Mouse (Mus musculus): ENCODE results near the gene Ankar. TPM values are rescaled to one million over a fixed set of nuclear protein-coding genes. Genes with fewer than 3 reads are reported as not detected.

The Ankar gene
- total RNA-seq (2018; cell fraction: chromatin; rRNA removed) = not detected
- total RNA-seq (2018; cell fraction: cytosol; rRNA removed) = not detected
- total RNA-seq (2018; cell fraction: nucleus; rRNA removed) = not detected
- polyA plus RNA-seq (2018) = not detected in 3 replicates

- no peaks in the 10 kb centered on the region for H3K79me2 ChIP-seq (ENCODE audit: inconsistent target)
- H3K4me3 ChIP-seq (ENCODE audit: inconsistent target) = no peak within 1 kb of the TSS
- WGBS (ENCODE audit: missing documents) = 93% methylated on average over 11 of the region's 11 CpGs
- no peak within 1 kb of the TSS for H3K27ac ChIP-seq
- H3K36me3 ChIP-seq (ENCODE audit: inconsistent target) = no peaks in the 10 kb centered on the region
These were observed at the start of gene Ankar for GRCm38 (mm10) chr1:72700479-72700878. Ankar (minus strand) TSS chr1:72700579.

- H3K36me3 ChIP-seq (ENCODE audit: inconsistent target) = no peaks in the 10 kb centered on the region
- H3K79me2 ChIP-seq (ENCODE audit: inconsistent target) = no peaks in the 10 kb centered on the region
- no peak overlapping the region for H3K4me3 ChIP-seq (ENCODE audit: inconsistent target)
- no peak overlapping the region for H3K27ac ChIP-seq
- WGBS (ENCODE audit: missing documents) = 77% methylated on average over 7 of the region's 7 CpGs
These were observed 46.0 kb upstream of the Ankar start for GRCm38 (mm10) chr1:72746382-72746781.

GRCm38 (mm10) chr1:72744816-72745506 is 44.6 kb upstream of the Ankar start:
- Histone ChIP-seq H3K4me3 (ENCODE audit: inconsistent target) (no peak overlapping the region), H3K36me3 (ENCODE audit: inconsistent target) (no peaks in the 10 kb centered on the region), H3K27ac (no peak overlapping the region), H3K79me2 (ENCODE audit: inconsistent target) (no peaks in the 10 kb centered on the region)
- 90% methylated on average over 8 of the region's 8 CpGs for WGBS (ENCODE audit: missing documents)

GRCm38 (mm10) chr1:72741406-72741805 is 41.0 kb upstream of the Ankar start:
- Histone ChIP-seq H3K79me2 (ENCODE audit: inconsistent target) (no peaks in the 10 kb centered on the region), H3K4me3 (ENCODE audit: inconsistent target) (no peak overlapping the region), H3K36me3 (ENCODE audit: inconsistent target) (no peaks in the 10 kb centered on the region), H3K27ac (no peak overlapping the region)
- WGBS (ENCODE audit: missing documents) = 87% methylated on average over 5 of the region's 5 CpGs

- H3K4me3 ChIP-seq (ENCODE audit: inconsistent target) = no peak overlapping the region
- no peaks in the 10 kb centered on the region for H3K79me2 ChIP-seq (ENCODE audit: inconsistent target)
- H3K36me3 ChIP-seq (ENCODE audit: inconsistent target) = no peaks in the 10 kb centered on the region
- no peak overlapping the region for H3K27ac ChIP-seq
- 90% methylated on average over 10 of the region's 10 CpGs for WGBS (ENCODE audit: missing documents)
These were observed 39.3 kb upstream of the Ankar start for GRCm38 (mm10) chr1:72739681-72740063.

GRCm38 (mm10) chr1:72738946-72739680 is 38.7 kb upstream of the Ankar start:
- H3K27ac ChIP-seq = no peak overlapping the region
- no peaks in the 10 kb centered on the region for H3K79me2 ChIP-seq (ENCODE audit: inconsistent target)
- WGBS (ENCODE audit: missing documents) = 84% methylated on average over 15 of the region's 15 CpGs
- H3K4me3 ChIP-seq (ENCODE audit: inconsistent target) = no peak overlapping the region
- H3K36me3 ChIP-seq (ENCODE audit: inconsistent target) = no peaks in the 10 kb centered on the region

GRCm38 (mm10) chr1:72736397-72737125 is 36.2 kb upstream of the Ankar start:
- no peak overlapping the region for H3K4me3 ChIP-seq (ENCODE audit: inconsistent target)
- WGBS (ENCODE audit: missing documents) = 49% methylated on average over 13 of the region's 13 CpGs
- no peaks in the 10 kb centered on the region for H3K36me3 ChIP-seq (ENCODE audit: inconsistent target)
- H3K27ac ChIP-seq = no peak overlapping the region
- H3K79me2 ChIP-seq (ENCODE audit: inconsistent target) = no peaks in the 10 kb centered on the region

GRCm38 (mm10) chr1:72733191-72733691 is 32.9 kb upstream of the Ankar start:
- Histone ChIP-seq H3K79me2 (ENCODE audit: inconsistent target) (no peaks in the 10 kb centered on the region), H3K36me3 (ENCODE audit: inconsistent target) (no peaks in the 10 kb centered on the region), H3K4me3 (ENCODE audit: inconsistent target) (no peak overlapping the region), H3K27ac (no peak overlapping the region)
- 93% methylated on average over 9 of the region's 9 CpGs for WGBS (ENCODE audit: missing documents)

GRCm38 (mm10) chr1:72730126-72730525 is 29.7 kb upstream of the Ankar start:
- no peaks in the 10 kb centered on the region for H3K36me3 ChIP-seq (ENCODE audit: inconsistent target)
- 96% methylated on average over 10 of the region's 10 CpGs for WGBS (ENCODE audit: missing documents)
- no peak overlapping the region for H3K4me3 ChIP-seq (ENCODE audit: inconsistent target)
- H3K79me2 ChIP-seq (ENCODE audit: inconsistent target) = no peaks in the 10 kb centered on the region
- H3K27ac ChIP-seq = no peak overlapping the region

GRCm38 (mm10) chr1:72728781-72729180 is 28.4 kb upstream of the Ankar start:
- Histone ChIP-seq H3K27ac (no peak overlapping the region), H3K36me3 (ENCODE audit: inconsistent target) (no peaks in the 10 kb centered on the region), H3K4me3 (ENCODE audit: inconsistent target) (no peak overlapping the region), H3K79me2 (ENCODE audit: inconsistent target) (no peaks in the 10 kb centered on the region)
- 77% methylated on average over 4 of the region's 4 CpGs for WGBS (ENCODE audit: missing documents)

GRCm38 (mm10) chr1:72725941-72726340 is 25.6 kb upstream of the Ankar start:
- 88% methylated on average over 9 of the region's 13 CpGs for WGBS (ENCODE audit: missing documents)
- H3K27ac ChIP-seq = no peak overlapping the region
- H3K79me2 ChIP-seq (ENCODE audit: inconsistent target) = no peaks in the 10 kb centered on the region
- no peak overlapping the region for H3K4me3 ChIP-seq (ENCODE audit: inconsistent target)
- no peaks in the 10 kb centered on the region for H3K36me3 ChIP-seq (ENCODE audit: inconsistent target)

GRCm38 (mm10) chr1:72724354-72724753 is 24.0 kb upstream of the Ankar start:
- WGBS (ENCODE audit: missing documents) = 75% methylated on average over 2 of the region's 2 CpGs
- Histone ChIP-seq H3K36me3 (ENCODE audit: inconsistent target) (no peaks in the 10 kb centered on the region), H3K27ac (no peak overlapping the region), H3K4me3 (ENCODE audit: inconsistent target) (no peak overlapping the region), H3K79me2 (ENCODE audit: inconsistent target) (no peaks in the 10 kb centered on the region)

GRCm38 (mm10) chr1:72722646-72723045 is 22.3 kb upstream of the Ankar start:
- Histone ChIP-seq H3K79me2 (ENCODE audit: inconsistent target) (no peaks in the 10 kb centered on the region), H3K27ac (no peak overlapping the region), H3K36me3 (ENCODE audit: inconsistent target) (no peaks in the 10 kb centered on the region), H3K4me3 (ENCODE audit: inconsistent target) (no peak overlapping the region)
- WGBS (ENCODE audit: missing documents) = 81% methylated on average over 8 of the region's 8 CpGs

- Histone ChIP-seq H3K4me3 (ENCODE audit: inconsistent target) (no peak overlapping the region), H3K36me3 (ENCODE audit: inconsistent target) (0 out of 2 replicates have a peak, but pooled peaks cover under 1% of the 10 kb centered on the region), H3K79me2 (ENCODE audit: inconsistent target) (no peaks in the 10 kb centered on the region), H3K27ac (no peak overlapping the region)
- WGBS (ENCODE audit: missing documents) = 92% methylated on average over 6 of the region's 6 CpGs
These were observed 19.8 kb upstream of the Ankar start for GRCm38 (mm10) chr1:72720115-72720725.

Measured in macrophage (primary cell).